Mouse (Mus musculus) liver, adult 2 months (tissue): ENCODE measurements around the gene Dclk1.

ENCODE experiments used
- CTCF ChIP-seq: fragments of 200-500 bp; IDR thresholded peaks from 2 replicates; pipeline ENCODE4 v1.5.1; 2011; ENCODE audit warnings: low read depth, low read length, control low read depth
- POLR2A ChIP-seq: fragments of 200-500 bp; IDR thresholded peaks from 2 replicates; pipeline ENCODE4 v1.6.1; 2011; ENCODE audit warnings: low read length, control low read depth; ENCODE audit not compliant: insufficient read depth; ENCODE audit errors: extremely low read depth

GRCm38 (mm10) chr3:55336895-55337294, 94.7 kb downstream of the Dclk1 start:
- TF ChIP-seq CTCF (no peak), POLR2A (no peak)
